Mouse (Mus musculus): ENCODE results near the gene Cdkn2b.

GRCm38 (mm10) chr4:89272961-89273540 lies 37.8 kb downstream of the Cdkn2b start:
- no peak for TF ChIP-seq POLR2A (IDR thresholded peaks at IDR 0.05; ENCODE audit: borderline replicate concordance, extremely low read depth, low read depth, low read length)
- TF ChIP-seq CTCF (IDR thresholded peaks at IDR 0.05; ENCODE audit: insufficient read depth, low read length): no peak
